Mouse (Mus musculus): ENCODE results near the gene Smndc1. TPM values are rescaled to one million over a fixed set of nuclear protein-coding genes. Genes with fewer than 3 reads are reported as not detected.
"Not testable (repeated sequence)": the region's sequence is repeated elsewhere in the genome, so short reads cannot be mapped to it uniquely, and the experiment has no call there.

The Smndc1 gene
- total and polyA plus RNA-seq, 2 experiments from 2014 or later, result 9.7 to 34.4 TPM

DNA sequence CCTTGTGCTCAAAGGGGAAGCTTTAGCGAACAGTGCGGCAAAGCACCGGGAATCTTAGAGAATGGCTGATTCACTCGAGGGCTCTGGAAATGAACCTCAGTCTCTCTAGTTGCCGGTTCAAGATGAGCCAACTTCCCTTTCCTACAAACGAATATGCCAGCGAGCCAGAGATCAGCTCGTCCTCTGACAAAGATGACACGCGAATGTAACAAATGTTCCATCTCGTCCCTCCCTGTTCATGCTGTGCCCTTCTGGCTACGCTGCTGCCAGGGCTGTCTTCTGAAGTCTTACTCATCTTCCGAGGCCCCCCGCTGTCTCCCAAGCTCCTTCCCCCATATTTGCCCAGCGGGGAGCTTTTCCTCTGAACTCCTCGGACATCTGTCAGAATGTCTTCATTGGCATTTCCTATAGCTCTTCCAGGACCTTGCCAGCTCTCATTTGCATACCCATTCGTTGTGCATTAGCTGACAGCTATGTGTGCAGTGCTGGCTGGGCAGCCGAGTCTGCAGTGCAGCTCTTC is 14.5 kb upstream of the Smndc1 start:
- Histone ChIP-seq H3K36me3 (ENCODE audit: insufficient read depth, low read length) (no peaks in the 10 kb centered on the region), H3K9me3 (ENCODE audit: low read length) (no peaks in the 10 kb centered on the region), H3K4me2 (ENCODE audit: low read depth, low read length) (no peak overlapping the region), H3K27me3 (ENCODE audit: insufficient read depth, low read length) (no peaks in the 10 kb centered on the region), H3K27ac (peak overlapping the region; percentile 67), H3K4me1 (ENCODE audit: insufficient read depth, low read length) (no peaks in the 10 kb centered on the region), H3K9ac (replicated peaks; ENCODE audit: low read length) (no peak overlapping the region), H3K4me3 (ENCODE audit: low read length) (no peak overlapping the region)
- DNase-seq (ENCODE audit: low spot score), result peak; percentile 90
- peak; percentile 81 for ATAC-seq
- no peak for TF ChIP-seq CTCF (IDR thresholded peaks at IDR 0.05; ENCODE audit: low read depth)
- WGBS, result 39% methylated on average over 18 of the region's 18 CpGs

GRCm38 (mm10) chr19:53404219-53404836 is 13.9 kb upstream of the Smndc1 start:
- H3K9me3 ChIP-seq (ENCODE audit: low read length), result no peaks in the 10 kb centered on the region
- H3K9ac ChIP-seq (replicated peaks; ENCODE audit: low read length), result no peak overlapping the region
- H3K4me1 ChIP-seq (ENCODE audit: insufficient read depth, low read length), result no peaks in the 10 kb centered on the region
- no peaks in the 10 kb centered on the region for H3K36me3 ChIP-seq (ENCODE audit: insufficient read depth, low read length)
- peak overlapping the region; percentile 67 for H3K27ac ChIP-seq
- no peak overlapping the region for H3K4me2 ChIP-seq (ENCODE audit: low read depth, low read length)
- ATAC-seq (peak; percentile 61), DNase-seq (ENCODE audit: low spot score) (peak; percentile 55)
- no peaks in the 10 kb centered on the region for H3K27me3 ChIP-seq (ENCODE audit: insufficient read depth, low read length)
- H3K4me3 ChIP-seq (ENCODE audit: low read length), result no peak overlapping the region
- no peak for TF ChIP-seq CTCF (IDR thresholded peaks at IDR 0.05; ENCODE audit: low read depth)
- WGBS, result 70% methylated on average over 10 of the region's 10 CpGs

GRCm38 (mm10) chr19:53402741-53403432 is 12.5 kb upstream of the Smndc1 start:
- WGBS, result 57% methylated on average over 12 of the region's 12 CpGs
- Histone ChIP-seq H3K9ac (replicated peaks; ENCODE audit: low read length) (no peak overlapping the region), H3K4me3 (ENCODE audit: low read length) (no peak overlapping the region), H3K4me1 (ENCODE audit: insufficient read depth, low read length) (no peaks in the 10 kb centered on the region), H3K27me3 (ENCODE audit: insufficient read depth, low read length) (no peaks in the 10 kb centered on the region), H3K27ac (no peak overlapping the region), H3K4me2 (ENCODE audit: low read depth, low read length) (no peak overlapping the region), H3K36me3 (ENCODE audit: insufficient read depth, low read length) (no peaks in the 10 kb centered on the region), H3K9me3 (ENCODE audit: low read length) (no peaks in the 10 kb centered on the region)
- ATAC-seq (no peak), DNase-seq (ENCODE audit: low spot score) (no peak)
- TF ChIP-seq CTCF (IDR thresholded peaks at IDR 0.05; ENCODE audit: low read depth), result peak; percentile 7; the same call in 1 of the 2 replicates

- H3K27ac ChIP-seq, result no peak overlapping the region
- TF ChIP-seq CTCF (IDR thresholded peaks at IDR 0.05; ENCODE audit: low read depth), result no peak; the same call in 1 of the 2 replicates
- H3K4me2 ChIP-seq (ENCODE audit: low read depth, low read length), result no peak overlapping the region
- H3K36me3 ChIP-seq (ENCODE audit: insufficient read depth, low read length), result no peaks in the 10 kb centered on the region
- no peaks in the 10 kb centered on the region for H3K4me1 ChIP-seq (ENCODE audit: insufficient read depth, low read length)
- no peak overlapping the region for H3K4me3 ChIP-seq (ENCODE audit: low read length)
- no peak for DNase-seq (ENCODE audit: low spot score)
- no peak for ATAC-seq
- WGBS, result 82% methylated on average over 16 of the region's 16 CpGs
- no peaks in the 10 kb centered on the region for H3K9me3 ChIP-seq (ENCODE audit: low read length)
- no peak overlapping the region for H3K9ac ChIP-seq (replicated peaks; ENCODE audit: low read length)
- no peaks in the 10 kb centered on the region for H3K27me3 ChIP-seq (ENCODE audit: insufficient read depth, low read length)
Observed at GRCm38 (mm10) chr19:53400332-53401110, 10.1 kb upstream of the Smndc1 start.

GRCm38 (mm10) chr19:53399213-53399612 is 8.8 kb upstream of the Smndc1 start:
- H3K27ac ChIP-seq, result no peak overlapping the region
- 82% methylated on average over 4 of the region's 4 CpGs for WGBS
- TF ChIP-seq CTCF (IDR thresholded peaks at IDR 0.05; ENCODE audit: low read depth), result no peak
- H3K4me3 ChIP-seq (ENCODE audit: low read length), result no peak overlapping the region
- no peak for ATAC-seq
- H3K36me3 ChIP-seq (ENCODE audit: insufficient read depth, low read length), result no peaks in the 10 kb centered on the region
- H3K9ac ChIP-seq (replicated peaks; ENCODE audit: low read length), result no peak overlapping the region
- no peak overlapping the region for H3K4me2 ChIP-seq (ENCODE audit: low read depth, low read length)
- no peak for DNase-seq (ENCODE audit: low spot score)
- no peaks in the 10 kb centered on the region for H3K27me3 ChIP-seq (ENCODE audit: insufficient read depth, low read length)
- H3K9me3 ChIP-seq (ENCODE audit: low read length), result no peaks in the 10 kb centered on the region
- H3K4me1 ChIP-seq (ENCODE audit: insufficient read depth, low read length), result no peaks in the 10 kb centered on the region

DNA sequence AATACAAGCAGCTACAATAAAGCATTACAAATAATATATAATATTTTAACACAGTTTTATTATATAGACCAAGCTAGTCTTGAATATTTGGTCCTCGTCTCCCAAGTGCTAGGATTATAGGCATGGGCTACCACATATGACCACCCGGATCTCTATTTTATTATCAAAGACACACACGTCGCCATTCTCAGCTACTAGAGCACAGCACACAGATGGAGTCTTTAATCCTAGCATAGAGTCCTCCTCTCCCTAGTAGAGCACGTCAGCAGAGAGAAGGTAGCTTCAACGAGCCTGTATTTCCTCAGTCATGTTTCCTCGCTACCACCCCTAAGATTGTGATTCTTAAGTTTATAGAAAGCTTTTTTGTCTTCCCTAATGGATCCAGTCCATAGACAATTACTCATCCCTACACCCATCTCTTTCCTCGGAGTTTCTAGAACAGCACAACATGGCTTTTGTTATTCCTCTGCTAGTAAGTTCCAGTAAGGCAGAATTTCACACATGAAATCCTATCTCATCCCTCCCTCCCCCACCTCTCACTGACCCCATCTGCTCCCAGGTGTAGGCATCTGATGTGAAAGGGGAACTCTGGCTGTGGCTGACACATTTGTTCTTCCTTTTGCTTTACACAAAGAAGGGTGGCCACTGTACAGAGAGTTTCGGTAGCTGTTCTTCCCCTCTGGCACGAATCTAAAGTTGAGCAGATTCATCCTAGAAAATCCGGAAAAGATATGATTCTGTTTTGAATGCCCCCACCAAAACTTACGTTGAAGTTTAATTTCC is 7.3 kb upstream of the Smndc1 start:
- no peaks in the 10 kb centered on the region for H3K9me3 ChIP-seq (ENCODE audit: low read length)
- TF ChIP-seq CTCF (IDR thresholded peaks at IDR 0.05; ENCODE audit: low read depth), result no peak
- no peak overlapping the region for H3K9ac ChIP-seq (replicated peaks; ENCODE audit: low read length)
- ATAC-seq (no peak), DNase-seq (ENCODE audit: low spot score) (no peak)
- no peak overlapping the region for H3K4me2 ChIP-seq (ENCODE audit: low read depth, low read length)
- H3K27me3 ChIP-seq (ENCODE audit: insufficient read depth, low read length), result no peaks in the 10 kb centered on the region
- no peaks in the 10 kb centered on the region for H3K36me3 ChIP-seq (ENCODE audit: insufficient read depth, low read length)
- no peak overlapping the region for H3K27ac ChIP-seq
- H3K4me1 ChIP-seq (ENCODE audit: insufficient read depth, low read length), result no peaks in the 10 kb centered on the region
- 85% methylated on average over 12 of the region's 12 CpGs for WGBS
- no peak overlapping the region for H3K4me3 ChIP-seq (ENCODE audit: low read length)

- not testable (repeated sequence) for ATAC-seq; H3K4me3 ChIP-seq (ENCODE audit: low read length); H3K27ac ChIP-seq; H3K9ac ChIP-seq (replicated peaks; ENCODE audit: low read length); H3K4me1 ChIP-seq (ENCODE audit: insufficient read depth, low read length); H3K36me3 ChIP-seq (ENCODE audit: insufficient read depth, low read length); DNase-seq (ENCODE audit: low spot score); H3K27me3 ChIP-seq (ENCODE audit: insufficient read depth, low read length); H3K4me2 ChIP-seq (ENCODE audit: low read depth, low read length); H3K9me3 ChIP-seq (ENCODE audit: low read length)
- 41% methylated on average over 5 of the region's 5 CpGs for WGBS
Observed at GRCm38 (mm10) chr19:53395805-53396204, 5.4 kb upstream of the Smndc1 start.

GRCm38 (mm10) chr19:53394956-53395355 is 4.6 kb upstream of the Smndc1 start:
- not testable (repeated sequence) for H3K9me3 ChIP-seq (ENCODE audit: low read length); H3K36me3 ChIP-seq (ENCODE audit: insufficient read depth, low read length); H3K9ac ChIP-seq (replicated peaks; ENCODE audit: low read length); ATAC-seq; H3K4me3 ChIP-seq (ENCODE audit: low read length); H3K4me1 ChIP-seq (ENCODE audit: insufficient read depth, low read length); H3K27ac ChIP-seq; H3K27me3 ChIP-seq (ENCODE audit: insufficient read depth, low read length); H3K4me2 ChIP-seq (ENCODE audit: low read depth, low read length); DNase-seq (ENCODE audit: low spot score)
- 62% methylated on average over 3 of the region's 3 CpGs for WGBS
